Mouse (Mus musculus): ENCODE measurements around the gene St3gal6. TPM values are rescaled to one million over a fixed set of nuclear protein-coding genes. Genes with fewer than 3 reads are reported as not detected.
A peak's percentile ranks its signal among the peaks of the same experiment; 100 is the strongest.

The St3gal6 gene
- total RNA-seq, 4 experiments from 2014 or later = 14.6 to 24.8 (median 18.9) TPM

DNA sequence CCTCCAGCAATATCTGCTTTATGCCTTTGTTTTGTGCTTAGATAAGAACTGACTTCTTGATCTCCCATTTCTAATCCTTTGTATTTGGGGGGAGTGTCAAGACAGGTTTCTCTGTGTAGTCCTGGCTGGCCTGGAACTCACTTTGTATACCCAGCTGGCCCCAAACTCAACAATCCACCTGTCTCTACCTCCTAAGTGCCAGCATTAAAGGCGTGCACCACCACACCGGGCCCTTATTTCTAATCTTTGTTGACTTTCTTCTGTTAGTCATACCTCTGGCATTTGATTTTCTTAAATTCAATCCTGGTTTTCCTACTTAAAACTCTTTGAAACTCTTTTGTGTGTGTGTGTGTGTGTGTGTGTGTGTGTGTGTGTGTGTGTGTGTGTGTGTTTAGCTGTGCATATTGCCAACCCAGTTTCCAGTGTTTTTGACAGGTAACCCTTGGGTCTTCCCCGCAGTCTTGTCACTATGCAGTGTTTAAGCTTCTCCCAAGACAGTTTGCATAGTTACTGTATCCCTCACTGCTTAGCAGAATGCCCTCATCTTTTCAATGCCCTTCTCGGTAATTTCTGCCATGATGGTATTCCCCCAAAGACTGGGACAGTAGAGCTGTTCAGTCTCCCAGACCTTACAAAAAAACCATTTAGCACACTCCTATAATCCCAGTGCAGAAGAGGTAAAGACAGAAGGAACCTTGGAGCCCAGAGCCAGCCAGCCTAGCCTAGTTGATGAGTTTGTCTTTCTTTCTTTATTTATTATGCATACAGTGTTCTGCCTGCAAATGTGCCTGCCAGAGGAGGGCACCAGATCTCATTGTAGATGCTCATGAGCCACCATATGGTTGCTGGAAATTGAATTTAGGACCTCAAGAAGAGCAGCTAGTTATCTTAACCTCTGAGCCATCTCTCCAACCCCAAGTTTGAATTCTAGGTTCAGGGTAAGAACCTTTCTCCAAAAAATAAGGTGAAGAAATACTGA is 77.5 kb downstream of the St3gal6 start:
- DNase-seq (ENCODE audit: low spot score in 2 of 2) = no peak

- DNase-seq (ENCODE audit: low spot score in 2 of 2) = no peak
Measured at GRCm38 (mm10) chr16:58444735-58445134, 79.3 kb downstream of the St3gal6 start.

GRCm38 (mm10) chr16:58432384-58432783 is 91.7 kb downstream of the St3gal6 start:
- no peak for DNase-seq (ENCODE audit: low spot score in 2 of 2)

- no peak for DNase-seq (ENCODE audit: low spot score in 2 of 2)
Measured at GRCm38 (mm10) chr16:58430246-58430645, 93.8 kb downstream of the St3gal6 start.

DNA sequence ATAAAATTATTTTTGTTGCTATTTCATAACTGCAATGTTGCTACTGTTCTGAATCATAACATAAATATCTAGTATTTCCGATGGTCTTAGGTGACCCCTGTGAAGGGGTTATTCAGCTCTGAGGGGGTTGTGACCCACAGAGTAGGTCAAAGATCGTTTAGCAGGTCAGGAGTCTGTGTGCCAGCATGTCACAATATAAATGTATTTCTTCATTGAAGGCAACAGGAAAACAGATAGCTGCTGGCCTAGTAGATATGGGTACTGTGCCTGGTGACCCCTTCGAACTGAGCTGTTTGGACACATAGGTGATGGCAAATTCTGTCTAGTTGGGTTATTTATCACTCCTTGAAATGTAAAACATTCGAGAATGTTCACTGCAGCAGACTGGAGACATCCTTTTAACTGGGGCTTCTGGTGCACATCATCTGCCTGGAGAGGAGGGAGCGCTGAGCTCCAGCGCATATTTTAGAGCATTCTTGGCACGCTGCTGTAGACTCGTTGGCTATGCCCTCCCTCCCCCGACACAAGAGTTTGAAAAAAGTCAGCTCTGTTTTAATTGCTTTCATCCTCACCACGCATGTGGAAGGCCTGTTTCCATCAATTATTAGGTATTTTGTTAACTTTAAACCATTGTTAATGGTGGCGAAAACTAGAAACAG is 102.2 kb downstream of the St3gal6 start:
- DNase-seq (ENCODE audit: low spot score in 2 of 2) = peak in 1 of 2 experiments; percentile 17

Other genes with a start within 250 kb of the St3gal6 start
- 10 to 100 TPM; 12.6 to 14.7 (median 13.5) TPM for gene Dcbld2, start 115.8 kb downstream of the St3gal6 start, total RNA-seq (2022)
- gene Gm813, start 92.7 kb upstream of the St3gal6 start, total RNA-seq (2022) = not detected
- gene E330017A01Rik, start 114.5 kb upstream of the St3gal6 start, total RNA-seq (2022) = not detected
- gene Cpox, start 146.0 kb upstream of the St3gal6 start, total RNA-seq (2022) = 10 to 100 TPM; 45.1 to 57.0 (median 52.8) TPM
- not detected for gene Gpr15, start 194.8 kb upstream of the St3gal6 start, total RNA-seq (2022)
- 100 to 1,000 TPM in 2 of 4 experiments, 10 to 100 TPM in 2; 87.9 to 106 (median 100) TPM for gene Cldnd1, start 203.7 kb upstream of the St3gal6 start, total RNA-seq (2022)
- gene Olfr172, start 238.9 kb upstream of the St3gal6 start, total RNA-seq (2022) = not detected